Mouse (Mus musculus) G1E (cell line): ENCODE data around the gene Kctd4. TPM values are rescaled to one million over a fixed set of nuclear protein-coding genes. Genes with fewer than 3 reads are reported as not detected.
A peak's percentile ranks its signal among the peaks of the same experiment; 100 is the strongest.

Experiments used
- ATAC-seq: 2 replicates; pipeline ENCODE4 v1.8.0; 2016; ENCODE audit warnings: mild to moderate bottlenecking; ENCODE audit not compliant: insufficient number of reproducible peaks, poor library complexity, low FRiP score, severe bottlenecking; ENCODE audit errors: extremely low read depth
- DNase-seq: peaks from one replicate; pipeline ENCODE4 v3.0.0; 2012; ENCODE audit warnings: low spot score
- H3K27me3 ChIP-seq: 2 replicates; pipeline ENCODE4 v1.6.1; 2012; ENCODE audit warnings: mild to moderate bottlenecking, low read length, inconsistent platforms; ENCODE audit not compliant: insufficient read depth
- H3K36me3 ChIP-seq: replicated peaks from 2 replicates; pipeline ENCODE3; 2012; ENCODE audit warnings: mild to moderate bottlenecking, inconsistent platforms
- H3K4me1 ChIP-seq: 2 replicates; pipeline ENCODE4 v1.6.1; 2012; ENCODE audit warnings: low read depth, low read length, inconsistent platforms, mixed read lengths; ENCODE audit not compliant: insufficient read depth
- H3K4me3 ChIP-seq: 2 replicates; pipeline ENCODE4 v1.5.1; 2012; ENCODE audit warnings: low read depth, mild to moderate bottlenecking, inconsistent platforms, low read length, moderate library complexity, mixed read lengths
- H3K9me3 ChIP-seq: replicated peaks from 2 replicates; pipeline ENCODE4 v1.6.1; 2012; ENCODE audit warnings: inconsistent platforms
- CTCF ChIP-seq: IDR thresholded peaks from 2 replicates; pipeline ENCODE4 v1.5.1; 2012; ENCODE audit warnings: low read depth, low read length, inconsistent platforms, mixed read lengths
- GATA1 ChIP-seq: IDR thresholded peaks from 2 replicates; pipeline ENCODE4 v1.6.1; 2012; ENCODE audit warnings: borderline replicate concordance, low read length, inconsistent platforms, mixed read lengths
- GATA2 ChIP-seq: IDR thresholded peaks from 2 replicates; pipeline ENCODE4 v1.6.1; 2012; ENCODE audit warnings: low read depth, low read length, inconsistent platforms, borderline replicate concordance
- POLR2AphosphoS5 ChIP-seq: IDR thresholded peaks from 2 replicates; pipeline ENCODE4 v1.6.1; 2012; ENCODE audit warnings: low read depth, low read length, inconsistent platforms; ENCODE audit not compliant: insufficient replicate concordance
- TAL1 ChIP-seq: conservative IDR thresholded peaks from 2 replicates; pipeline ENCODE4 v1.6.1; 2012; ENCODE audit warnings: low read depth, low read length, inconsistent platforms, mixed read lengths
- polyA plus RNA-seq: library from polyadenylated mRNA; stranded (reverse); fragments of >175 nt; gene quantifications from 2 replicates; pipeline ENCODE4 v1.2.3, GENCODE M21; 2012
- total RNA-seq, 2 experiments: library from RNA; stranded (forward) in 1 of 2; stranded (reverse) in 1 of 2; fragments of 200-1000 nt in 1 of 2; fragments of >200 nt in 1 of 2; fragmentation: Nextera tagmentation in 1 of 2; gene quantifications; 2 replicates each; pipeline ENCODE4 v1.2.3; 2014 to 2017

Gene Kctd4
- total and polyA plus RNA-seq, 3 experiments, result 0.11 TPM; not detected in 2

DNA sequence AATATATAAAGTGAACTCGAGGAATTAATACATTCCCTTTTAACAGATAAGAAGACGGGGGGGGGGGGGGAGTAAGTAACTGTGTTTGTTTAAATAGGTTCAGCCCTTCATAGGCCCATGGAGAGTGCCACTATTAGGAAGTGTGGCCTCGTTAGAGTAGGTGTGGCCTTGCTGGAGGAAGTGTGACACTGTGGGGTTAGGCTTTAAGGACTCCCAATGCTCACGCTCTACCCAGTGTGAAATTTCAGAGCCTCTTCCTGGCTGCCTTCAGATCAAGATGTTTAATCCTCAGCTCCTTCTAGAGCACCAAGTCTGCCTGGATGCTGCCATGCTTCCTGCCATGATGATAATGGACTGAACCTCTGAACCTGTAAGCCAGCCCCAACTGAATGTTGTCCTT, 47.0 kb downstream of the Kctd4 start:
- no peak for DNase-seq

DNA sequence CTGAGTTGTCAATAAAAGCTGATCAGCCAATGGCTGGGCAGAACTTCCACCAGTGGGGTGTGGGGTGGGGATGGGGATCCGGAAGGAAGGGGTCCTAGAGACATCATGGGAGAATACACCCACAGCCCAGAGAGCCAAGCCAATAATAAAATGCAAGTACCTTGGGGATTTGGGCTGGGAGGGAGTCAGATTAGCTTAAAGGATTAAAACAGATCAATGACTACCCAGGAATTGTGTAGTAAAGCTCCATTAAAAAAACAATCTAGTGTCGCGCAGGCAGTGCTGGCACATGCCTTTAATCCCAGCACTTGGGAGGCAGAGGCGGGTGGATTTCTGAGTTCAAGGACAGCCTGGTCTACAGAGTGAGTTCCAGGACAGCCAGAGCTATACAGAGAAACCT, 50.2 kb downstream of the Kctd4 start:
- no peak for ATAC-seq
- Histone ChIP-seq H3K36me3 (peaks cover 61% of the 10 kb centered on the region), H3K4me3 (no peak overlapping the region), H3K27me3 (no peaks in the 10 kb centered on the region), H3K9me3 (no peaks in the 10 kb centered on the region), H3K4me1 (peaks cover 34% of the 10 kb centered on the region)
- TF ChIP-seq POLR2AphosphoS5, result no peak
- no peak for TF ChIP-seq GATA1
- no peak for TF ChIP-seq CTCF
- TF ChIP-seq TAL1, result no peak
- TF ChIP-seq GATA2, result no peak
- no peak for DNase-seq

More for the DNA sequence above, 47.0 kb downstream of the Kctd4 start:
- peaks cover 71% of the 10 kb centered on the region for H3K36me3 ChIP-seq
- H3K9me3 ChIP-seq, result no peaks in the 10 kb centered on the region
- no peaks in the 10 kb centered on the region for H3K27me3 ChIP-seq
- H3K4me1 ChIP-seq, result peaks cover 24% of the 10 kb centered on the region
- H3K4me3 ChIP-seq, result no peak overlapping the region
- peak; percentile 49 for ATAC-seq
- TF ChIP-seq GATA2 (no peak), GATA1 (no peak), CTCF (no peak), POLR2AphosphoS5 (no peak)

DNA sequence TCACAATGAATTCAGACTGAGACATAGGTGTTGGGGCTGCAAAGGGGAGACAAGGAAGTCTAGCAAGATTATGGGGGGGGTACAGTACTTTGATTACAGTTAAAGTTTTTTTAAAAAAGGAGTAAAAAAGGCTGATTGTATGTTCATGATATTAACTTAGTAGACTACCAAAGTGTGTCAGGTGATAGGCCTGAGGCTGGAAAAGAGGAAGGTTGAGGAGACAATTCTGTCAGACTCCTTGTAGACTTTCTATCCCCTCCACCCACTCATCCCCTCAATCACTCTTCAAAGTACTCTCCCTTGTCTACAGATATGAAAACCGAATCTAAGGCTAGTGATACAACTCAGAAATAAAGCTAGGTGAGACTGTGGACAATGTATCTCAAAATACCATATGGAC, 53.4 kb downstream of the Kctd4 start:
- Histone ChIP-seq H3K9me3 (no peaks in the 10 kb centered on the region), H3K27me3 (no peaks in the 10 kb centered on the region), H3K4me3 (no peak overlapping the region), H3K36me3 (peaks cover 39% of the 10 kb centered on the region), H3K4me1 (peaks cover 30% of the 10 kb centered on the region)
- no peak for TF ChIP-seq GATA2
- no peak for TF ChIP-seq TAL1
- TF ChIP-seq POLR2AphosphoS5, result no peak
- no peak for TF ChIP-seq CTCF
- no peak for TF ChIP-seq GATA1
- DNase-seq (no peak), ATAC-seq (no peak)

DNA sequence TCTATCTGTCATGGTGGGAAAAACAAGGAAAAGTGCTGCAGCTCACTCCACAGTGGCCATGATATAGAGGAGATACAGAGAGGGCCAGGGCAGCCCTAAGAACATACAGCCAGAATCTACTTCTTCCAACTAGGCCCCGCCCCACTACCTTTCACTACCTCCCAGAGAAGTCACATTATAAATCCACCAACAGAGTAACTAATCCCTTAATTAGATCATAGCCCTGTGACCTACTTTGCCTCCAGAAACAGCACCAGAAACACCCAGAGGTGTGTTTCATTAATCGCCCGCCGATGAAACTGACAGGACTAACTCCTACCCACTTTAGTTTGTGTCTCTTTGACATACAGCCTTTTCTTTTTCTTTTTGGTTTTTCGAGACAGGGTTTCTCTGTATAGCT, 54.4 kb downstream of the Kctd4 start:
- DNase-seq (no peak), ATAC-seq (no peak)
- TF ChIP-seq TAL1 (no peak), CTCF (no peak), POLR2AphosphoS5 (no peak), GATA2 (no peak), GATA1 (no peak)
- Histone ChIP-seq H3K27me3 (no peaks in the 10 kb centered on the region), H3K36me3 (peaks cover 31% of the 10 kb centered on the region), H3K9me3 (no peaks in the 10 kb centered on the region), H3K4me1 (peaks cover 27% of the 10 kb centered on the region), H3K4me3 (peak overlapping the region; percentile 91; the same call in 1 of the 2 replicates)

DNA sequence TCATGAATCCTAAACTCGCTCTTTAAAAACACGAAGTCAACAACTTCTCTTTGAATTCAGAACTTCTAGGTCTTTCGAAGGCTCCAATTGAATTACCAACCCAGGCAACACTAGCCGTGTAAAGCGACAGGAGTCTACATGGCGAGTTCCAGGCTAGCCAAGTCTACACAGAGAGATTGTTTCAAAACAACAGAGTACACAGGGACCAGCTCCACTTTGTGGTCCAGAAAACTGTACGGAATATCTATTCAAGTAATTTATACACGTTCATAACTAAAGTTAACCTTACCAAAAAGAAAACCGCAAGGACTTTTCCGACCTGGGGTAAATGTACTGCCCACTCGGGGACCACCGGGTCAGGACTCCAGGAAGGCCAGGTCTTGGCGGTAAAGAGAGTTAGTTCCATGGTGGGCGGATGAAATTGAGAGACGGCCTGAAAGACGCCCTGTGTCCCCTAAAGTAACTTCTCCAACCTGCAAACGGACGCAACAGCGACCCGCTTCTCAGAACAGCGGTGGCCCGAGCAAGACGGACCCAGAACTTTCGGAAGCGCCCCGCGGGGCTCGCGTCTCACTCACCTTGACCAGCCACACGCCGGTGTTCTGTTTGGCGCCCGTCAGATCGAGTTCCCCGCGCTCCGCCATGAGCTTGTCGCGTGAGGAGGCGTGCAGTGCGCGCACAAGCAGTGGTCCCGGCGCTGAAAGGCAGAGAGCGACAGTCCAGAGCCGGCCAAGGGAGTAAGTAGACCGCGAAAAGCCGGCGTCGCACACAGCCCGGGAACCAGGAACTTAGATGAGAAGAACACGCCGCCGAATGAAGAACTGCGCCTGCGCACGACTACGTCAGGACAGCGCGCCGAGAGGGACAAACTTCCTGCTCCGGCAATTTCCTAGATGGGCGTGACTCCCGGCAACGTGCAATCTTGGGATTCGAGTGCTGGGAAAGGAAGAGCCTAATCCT, 55.6 kb downstream of the Kctd4 start, which contains the start of gene Gtf2f2:
Gene Gtf2f2 (minus strand): TSS at position 764 of the 960 bp plus-strand sequence.
- no peak for TF ChIP-seq TAL1
- TF ChIP-seq GATA2, result no peak
- TF ChIP-seq CTCF, result no peak
- no peak for TF ChIP-seq POLR2AphosphoS5
- TF ChIP-seq GATA1, result no peak
- H3K4me1 ChIP-seq, result peaks cover 27% of the 10 kb centered on the region
- 0 out of 2 replicates have a peak, but pooled peaks cover 3% of the 10 kb centered on the region for H3K27me3 ChIP-seq
- peaks cover 20% of the 10 kb centered on the region for H3K36me3 ChIP-seq
- ATAC-seq (peak; percentile 66), DNase-seq (peak; percentile 74)
- no peaks in the 10 kb centered on the region for H3K9me3 ChIP-seq
- peak within 1 kb of the TSS; percentile 91 for H3K4me3 ChIP-seq

DNA sequence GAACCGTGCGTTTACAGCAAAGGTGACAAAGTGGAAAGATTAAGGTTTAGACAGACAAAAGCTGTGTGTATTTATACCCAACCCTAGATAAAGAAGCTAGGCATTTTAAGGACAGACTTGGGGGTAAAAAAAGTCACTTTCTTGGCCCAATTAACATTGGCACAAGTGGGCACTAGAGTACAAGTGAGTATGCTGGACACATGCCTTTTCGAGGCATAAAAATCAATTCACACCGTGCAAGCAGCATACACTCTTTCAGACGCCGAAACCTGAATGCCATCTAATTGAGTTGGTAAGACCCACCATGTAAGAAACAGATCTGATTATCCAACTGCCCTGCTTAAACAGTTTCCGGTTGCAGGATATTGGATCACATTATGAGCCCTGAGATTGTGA, 56.3 kb downstream of the Kctd4 start:
- Histone ChIP-seq H3K27me3 (0 out of 2 replicates have a peak, but pooled peaks cover 3% of the 10 kb centered on the region), H3K4me3 (peak overlapping the region; percentile 91), H3K4me1 (peaks cover 27% of the 10 kb centered on the region), H3K9me3 (no peaks in the 10 kb centered on the region), H3K36me3 (peaks cover 15% of the 10 kb centered on the region)
- ATAC-seq (no peak), DNase-seq (no peak)
- TF ChIP-seq GATA1 (no peak), POLR2AphosphoS5 (no peak), GATA2 (no peak), CTCF (no peak), TAL1 (no peak)
